Mouse (Mus musculus) mesoderm, embryonic 11.5 days (tissue): Measurements from ENCODE around the gene Sfta2.
A peak's percentile ranks its signal among the peaks of the same experiment; 100 is the strongest.

Experiments
- DNase-seq: peaks from one replicate; pipeline ENCODE4 v3.0.0-alpha.2; 2012; ENCODE audit warnings: low read depth, low spot score

Sfta2 gene

GRCm38 (mm10) chr17:35601249-35601648 lies at the start of gene Sfta2:
Gene Sfta2 (plus strand): TSS chr17:35601549.
- no peak for DNase-seq

GRCm38 (mm10) chr17:35551881-35552414 lies 49.4 kb upstream of the Sfta2 start, which contains the start of gene Cdsn:
Gene Cdsn (plus strand): TSS chr17:35552128.
- no peak for DNase-seq

DNA sequence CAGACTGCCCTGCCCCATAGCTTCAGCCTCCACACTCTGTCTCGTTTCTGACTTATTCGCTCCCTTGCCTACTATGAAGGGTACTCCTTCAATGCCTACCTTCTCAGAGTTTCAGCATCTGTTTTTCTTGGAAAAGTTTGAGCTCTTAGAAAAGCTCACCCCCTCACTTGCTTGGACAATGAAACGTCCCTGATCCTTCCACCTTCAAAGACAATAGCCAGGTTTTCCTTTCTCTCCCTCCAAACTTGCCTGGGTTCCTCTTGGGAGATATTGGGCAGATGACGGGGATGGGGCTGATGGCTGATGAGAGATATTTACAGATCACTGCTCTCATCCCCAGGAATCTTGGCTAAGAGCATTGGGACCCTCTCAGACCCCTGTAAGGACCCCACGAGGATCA lies 47.0 kb upstream of the Sfta2 start:
- no peak for DNase-seq

- no peak for DNase-seq
These were observed 46.5 kb upstream of the Sfta2 start for GRCm38 (mm10) chr17:35554761-35555397.

DNA sequence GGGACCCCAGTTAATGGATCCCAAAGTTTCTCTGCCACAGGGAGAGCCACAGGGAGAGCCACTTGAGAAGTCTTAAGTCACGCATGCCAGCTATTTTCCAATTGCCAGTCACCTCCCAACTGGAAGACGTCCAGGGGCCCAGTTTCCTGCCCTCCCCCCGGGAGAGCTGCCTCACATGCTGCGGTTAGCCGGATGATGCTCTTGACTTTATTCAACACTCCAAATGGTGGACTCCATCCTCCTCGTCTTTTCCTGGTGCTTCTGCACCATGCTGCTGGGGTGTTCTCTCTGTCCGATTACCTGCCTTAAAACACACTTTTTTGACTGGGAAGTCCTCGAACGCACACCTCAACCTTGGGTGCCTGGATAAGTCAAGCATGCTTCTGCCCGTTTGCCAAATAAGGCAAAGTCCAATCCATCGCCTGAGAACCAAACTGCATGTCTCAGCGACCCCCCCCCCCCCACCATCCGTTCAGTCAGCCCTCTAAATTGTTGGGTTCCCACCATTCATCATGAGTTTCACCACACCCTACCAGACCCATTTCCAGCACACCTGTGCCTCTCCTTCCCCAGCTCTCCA lies 45.1 kb upstream of the Sfta2 start:
- no peak for DNase-seq

DNA sequence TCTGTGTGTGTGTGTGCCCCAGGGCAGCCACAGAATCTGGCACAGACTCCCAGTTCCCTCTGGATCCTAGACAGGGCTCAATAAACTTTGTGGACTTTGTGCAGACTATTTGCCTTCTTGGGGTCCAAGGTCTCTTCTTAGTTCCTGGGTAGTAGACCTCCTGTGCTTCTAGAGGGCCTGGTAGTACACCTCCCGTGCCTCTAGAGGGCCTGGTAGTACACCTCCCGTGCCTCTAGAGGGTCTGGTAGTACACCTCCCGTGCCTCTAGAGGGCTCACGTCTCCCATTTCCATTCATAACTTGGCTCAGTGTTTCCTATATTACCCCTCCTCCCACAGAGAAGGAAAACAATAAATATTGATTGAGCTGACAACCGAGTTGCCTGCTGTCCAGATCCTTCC lies 44.5 kb upstream of the Sfta2 start:
- DNase-seq = peak; percentile 57

DNA sequence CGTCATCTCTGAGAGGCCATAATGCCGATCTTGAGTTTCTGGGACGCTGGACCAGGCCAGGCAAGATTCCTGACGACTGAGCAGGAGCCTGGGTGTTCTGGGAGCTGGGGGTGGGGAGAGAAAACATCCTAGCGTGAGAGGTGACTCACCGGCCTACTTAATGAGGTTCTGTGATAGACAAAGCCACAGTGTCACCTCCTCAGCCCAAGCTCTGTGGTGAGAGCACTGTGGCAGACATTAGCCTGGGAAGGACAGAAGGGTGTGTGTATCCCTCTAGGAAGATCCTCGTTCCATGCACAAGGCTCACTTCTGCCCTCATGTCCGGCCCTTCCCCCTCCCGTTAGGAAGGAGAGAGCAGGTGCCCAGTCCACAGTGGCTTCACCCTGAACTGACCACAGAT lies 44.0 kb upstream of the Sfta2 start:
- DNase-seq = no peak

DNA sequence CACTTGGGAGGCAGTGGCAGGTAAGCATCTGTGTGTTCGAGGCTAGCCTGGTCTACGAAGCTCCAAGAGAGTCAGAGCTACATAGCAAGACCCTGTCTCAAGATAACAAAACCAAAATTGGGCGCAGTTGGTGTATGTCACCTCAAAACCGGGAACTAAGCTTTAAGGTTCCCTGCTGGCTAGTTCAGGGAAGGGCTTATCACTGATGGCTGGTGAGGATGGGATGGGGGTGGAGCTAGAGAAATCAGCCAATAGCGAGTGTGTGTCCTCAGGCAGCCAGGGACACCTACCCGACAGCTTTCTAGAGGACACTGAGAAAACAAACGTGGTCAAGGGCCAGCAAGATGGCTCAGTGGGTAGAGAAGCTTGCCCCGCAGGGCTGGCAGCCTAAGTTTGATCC lies 43.1 kb upstream of the Sfta2 start:
- no peak for DNase-seq

GRCm38 (mm10) chr17:35567150-35567549 lies 34.2 kb upstream of the Sfta2 start, which contains the start of gene 2300002M23Rik:
Gene 2300002M23Rik (plus strand): TSS chr17:35567450.
- DNase-seq = no peak

DNA sequence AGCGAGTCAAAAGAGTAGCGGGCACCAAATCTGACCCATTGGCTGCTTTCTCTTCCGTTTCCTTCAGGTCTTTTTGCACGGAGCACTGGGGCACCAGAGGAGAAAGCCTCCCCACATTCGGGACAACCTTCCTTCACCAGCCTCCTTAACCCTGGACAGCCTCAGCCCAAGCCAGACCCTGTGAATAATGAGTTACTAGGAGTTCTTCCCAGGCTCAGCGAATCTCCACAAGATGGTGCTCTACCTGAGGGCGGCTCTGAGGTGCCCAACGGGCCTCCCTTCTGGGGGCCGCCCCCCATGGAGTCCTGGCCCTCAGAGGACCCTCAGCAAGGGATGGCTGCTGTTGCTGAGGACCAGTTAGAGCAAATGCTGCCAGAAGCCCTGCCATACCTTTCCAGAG lies 33.6 kb upstream of the Sfta2 start:
- no peak for DNase-seq

- no peak for DNase-seq
These were observed 32.0 kb upstream of the Sfta2 start for GRCm38 (mm10) chr17:35569091-35569944.

DNA sequence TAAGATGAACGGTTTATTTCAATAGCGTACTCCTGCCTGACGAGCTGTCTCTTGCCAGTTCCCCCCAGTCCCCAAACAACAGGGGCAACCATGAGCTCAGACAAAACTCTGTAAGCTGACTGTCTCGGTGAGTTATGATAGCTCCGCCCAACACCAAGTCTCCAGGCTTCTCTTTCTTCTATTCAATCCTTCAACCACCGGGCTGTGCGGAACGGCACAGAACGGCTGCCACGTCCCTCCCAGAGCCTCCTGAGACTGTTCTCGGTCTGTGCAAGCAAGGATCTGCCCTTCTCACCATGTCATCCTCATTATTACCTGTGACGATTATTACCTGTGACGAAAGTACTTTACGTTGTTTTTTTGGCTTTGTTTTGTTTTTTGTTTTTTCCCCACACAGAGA lies 30.5 kb upstream of the Sfta2 start:
- no peak for DNase-seq

- DNase-seq = no peak
These were observed 29.9 kb upstream of the Sfta2 start for GRCm38 (mm10) chr17:35571477-35571876.

DNA sequence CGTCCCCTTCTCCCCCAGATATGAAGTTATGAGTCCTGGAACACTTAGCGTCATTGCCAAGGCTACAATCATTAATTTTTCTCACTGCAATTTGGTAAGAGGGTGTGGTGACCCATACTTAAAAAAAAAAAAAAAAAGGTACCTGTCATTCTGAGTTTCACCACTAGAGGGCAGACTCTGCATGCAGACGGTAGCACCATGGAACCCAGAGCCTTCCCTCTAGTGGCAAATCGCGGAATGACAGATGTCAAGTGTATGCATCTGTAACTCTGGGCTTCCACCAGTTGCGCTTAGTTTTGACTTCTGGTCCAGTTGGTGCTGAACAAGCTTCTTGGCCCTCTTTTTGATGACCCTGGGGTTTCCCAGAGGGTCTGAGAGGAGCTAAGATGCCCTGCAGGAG lies 23.1 kb upstream of the Sfta2 start:
- peak; percentile 94 for DNase-seq

DNA sequence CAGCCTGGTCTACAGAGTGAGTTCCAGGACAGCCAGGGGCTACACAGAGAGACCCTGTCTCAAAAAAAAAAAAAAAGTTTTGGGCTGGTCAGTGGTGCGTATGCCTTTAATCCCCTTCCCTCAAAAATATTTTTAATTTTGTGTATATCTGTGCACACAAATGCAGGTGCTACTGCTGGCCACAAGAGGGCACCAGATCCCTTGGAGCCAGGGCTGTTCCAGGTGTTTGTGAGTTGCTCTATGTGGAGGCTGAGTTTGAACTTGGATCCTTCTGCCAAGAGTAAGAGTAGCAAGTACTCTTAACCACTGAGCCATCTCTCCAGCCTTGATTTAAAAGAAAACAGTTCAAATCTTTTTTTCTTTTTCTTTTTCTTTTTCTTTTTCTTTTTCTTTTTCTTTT lies 18.4 kb upstream of the Sfta2 start:
- DNase-seq = no peak

DNA sequence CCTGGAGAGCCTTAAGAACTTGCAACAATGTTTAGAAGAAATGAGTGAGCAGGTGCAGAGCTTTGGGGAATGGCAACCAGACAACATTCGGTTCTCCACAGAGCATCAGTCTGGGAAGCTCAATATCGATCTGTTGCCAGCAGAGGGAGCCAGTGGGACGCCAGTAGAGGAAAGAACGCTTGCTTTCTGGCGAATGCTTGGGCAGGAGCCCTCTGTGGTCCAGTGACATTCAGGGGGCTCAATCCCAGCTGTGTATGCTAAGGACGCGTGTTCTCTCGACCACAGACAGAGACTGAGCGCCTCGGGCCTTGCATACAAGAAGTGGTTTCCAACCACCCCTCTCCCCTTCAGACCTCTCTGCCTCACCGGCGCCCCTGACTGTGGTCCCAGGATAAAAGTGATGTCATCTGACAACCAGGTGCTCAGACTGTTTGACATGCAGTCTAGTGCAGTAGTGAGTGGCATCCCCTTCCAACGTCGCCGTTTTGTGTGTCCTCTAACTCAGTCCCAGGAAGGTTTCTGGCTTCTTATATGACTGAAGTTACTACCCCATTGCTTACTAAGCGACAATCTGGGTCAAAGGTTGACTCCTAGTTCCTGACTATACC lies 16.9 kb upstream of the Sfta2 start:
- peak; percentile 80 for DNase-seq

GRCm38 (mm10) chr17:35587291-35587690 lies 14.1 kb upstream of the Sfta2 start:
- no peak for DNase-seq

DNA sequence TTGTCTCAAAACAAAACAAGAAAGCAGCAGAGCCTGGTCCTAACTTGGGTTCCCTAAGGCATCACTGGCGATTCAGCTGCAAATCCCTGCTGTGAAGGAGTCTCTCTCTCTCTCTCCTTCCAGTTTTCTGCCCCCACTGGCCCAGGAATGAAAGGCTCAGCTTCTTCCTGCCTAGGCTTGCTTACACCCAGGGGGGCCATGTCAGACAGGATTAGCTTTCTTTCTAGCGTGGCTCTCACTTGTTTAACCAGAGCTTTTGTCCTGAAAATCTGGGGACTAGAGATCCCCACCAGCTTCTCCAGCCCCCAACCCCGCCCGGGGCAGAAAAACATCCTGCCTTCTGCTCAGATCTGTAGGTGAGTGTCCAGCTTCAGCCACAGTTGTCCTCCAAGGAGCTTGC lies 13.0 kb upstream of the Sfta2 start:
- no peak for DNase-seq

- peak; percentile 90 for DNase-seq
These were observed 10.7 kb upstream of the Sfta2 start for GRCm38 (mm10) chr17:35590410-35591218.

GRCm38 (mm10) chr17:35591219-35591578 lies 10.2 kb upstream of the Sfta2 start:
- no peak for DNase-seq

DNA sequence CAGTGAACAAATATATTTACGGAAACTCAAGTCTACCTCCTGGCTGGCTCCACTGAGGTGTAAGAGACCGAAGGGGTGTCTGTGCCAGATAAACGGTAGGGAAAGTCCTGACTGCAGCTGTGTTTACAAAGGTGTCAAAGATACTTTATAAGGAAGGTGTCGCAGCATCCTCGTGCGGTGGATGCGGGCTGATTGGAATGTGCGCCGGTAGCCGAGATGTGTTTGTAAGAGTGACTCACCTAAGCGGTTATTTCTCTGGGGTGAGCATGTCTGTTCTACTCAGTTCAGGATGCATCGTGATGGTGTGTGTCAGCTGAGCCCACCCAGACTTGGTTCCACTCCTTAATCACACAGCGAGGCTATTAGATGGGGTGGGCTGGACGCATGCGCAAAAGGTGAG lies 9.6 kb upstream of the Sfta2 start:
- DNase-seq = no peak
